Mouse (Mus musculus) cerebellum, adult 9-11 months (tissue): ENCODE data around the gene Tox2.

ENCODE experiments used
- DNase-seq: peaks from one replicate; pipeline ENCODE4 v3.0.0; 2022

The Tox2 gene

DNA sequence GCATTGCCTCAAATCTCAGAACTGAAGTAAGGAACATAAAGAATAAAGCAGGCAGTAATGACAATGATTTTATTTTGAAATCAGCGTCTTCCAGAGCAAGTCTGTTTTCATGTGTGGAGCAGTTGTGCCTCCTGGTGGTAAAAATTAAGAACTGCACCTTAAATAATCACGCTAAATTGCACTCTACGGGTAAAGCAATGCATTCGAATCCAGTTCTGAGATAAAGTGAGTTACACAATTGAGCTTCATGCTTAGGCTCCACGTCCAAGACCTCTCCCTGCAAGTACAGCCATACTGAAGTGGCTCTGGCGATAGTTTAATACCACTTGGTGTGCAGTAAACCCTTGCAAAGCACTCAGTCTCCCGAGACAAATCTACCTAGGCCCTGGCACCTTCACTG lies 127.8 kb downstream of the Tox2 start:
- peak; percentile 12 for DNase-seq

DNA sequence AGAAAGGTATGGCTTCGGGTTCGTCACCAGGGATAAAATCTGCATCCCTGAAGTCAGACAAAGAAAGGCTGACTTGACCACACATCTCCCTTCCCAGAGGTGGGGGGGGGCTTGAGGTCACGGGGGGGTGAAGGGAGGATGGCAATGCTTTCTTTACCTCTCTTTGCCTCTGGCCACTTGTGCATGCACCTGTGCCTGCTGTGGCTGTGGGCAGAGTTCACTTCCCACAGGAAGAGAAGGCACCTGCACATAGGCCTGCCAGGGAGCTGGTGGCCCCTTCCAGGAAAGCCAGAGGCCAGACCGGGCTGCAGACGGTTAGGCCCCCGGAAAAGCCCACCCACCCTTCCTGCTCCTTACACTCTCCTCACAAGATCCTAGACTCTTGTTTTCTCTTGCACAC lies 128.5 kb downstream of the Tox2 start:
- no peak for DNase-seq

DNA sequence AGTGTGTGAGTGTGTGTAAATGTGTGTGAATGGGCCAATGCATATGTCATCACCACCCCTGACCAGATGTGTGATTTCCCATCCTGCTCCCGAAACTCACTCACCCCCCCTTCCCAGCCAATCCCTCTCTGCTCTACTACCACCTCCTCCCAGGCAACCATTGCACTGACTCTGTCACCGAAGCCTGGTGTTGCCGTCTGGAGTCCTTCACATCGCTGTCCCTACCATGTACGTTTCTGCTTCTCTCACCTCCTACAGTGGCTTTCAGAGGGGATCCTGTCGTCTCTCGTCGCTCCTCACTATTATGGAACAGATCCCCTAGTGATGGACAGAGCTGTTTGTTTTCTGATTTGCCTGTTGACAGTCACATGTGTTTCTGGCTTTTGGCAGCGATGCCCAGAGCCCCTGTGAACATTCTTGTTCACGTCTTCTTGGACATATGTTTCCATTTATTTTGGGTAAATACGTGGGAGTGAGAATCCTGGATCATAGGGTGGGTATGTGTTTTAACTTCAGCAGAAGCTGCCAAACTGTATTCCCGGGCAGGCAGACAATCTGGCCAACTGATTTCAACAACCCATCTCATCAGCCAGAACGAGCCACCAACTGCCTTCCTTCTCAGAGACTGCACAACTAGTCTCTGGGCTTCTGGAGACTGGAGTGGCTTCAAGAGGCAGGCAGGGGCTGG lies 129.6 kb downstream of the Tox2 start:
- DNase-seq: no peak

DNA sequence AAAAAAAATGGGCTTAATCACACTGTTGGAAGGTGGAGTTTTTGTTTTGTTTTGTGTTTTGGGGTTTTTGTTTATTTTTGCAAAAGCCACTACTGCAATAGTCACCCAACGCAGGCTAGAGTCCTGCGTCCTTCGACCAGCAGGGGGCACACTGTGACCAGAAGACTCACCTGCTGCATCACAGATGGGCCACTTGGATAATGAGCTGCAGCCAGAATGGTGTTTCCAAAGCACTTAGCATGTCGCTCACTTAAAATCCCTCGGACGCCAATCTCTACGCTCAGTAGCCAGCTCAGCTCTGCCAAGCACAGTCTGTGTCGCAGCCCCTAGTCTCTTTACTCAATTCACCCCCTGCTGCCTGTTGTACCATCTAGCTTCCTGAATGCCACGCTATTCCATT lies 137.3 kb downstream of the Tox2 start:
- peak; percentile 22 for DNase-seq

DNA sequence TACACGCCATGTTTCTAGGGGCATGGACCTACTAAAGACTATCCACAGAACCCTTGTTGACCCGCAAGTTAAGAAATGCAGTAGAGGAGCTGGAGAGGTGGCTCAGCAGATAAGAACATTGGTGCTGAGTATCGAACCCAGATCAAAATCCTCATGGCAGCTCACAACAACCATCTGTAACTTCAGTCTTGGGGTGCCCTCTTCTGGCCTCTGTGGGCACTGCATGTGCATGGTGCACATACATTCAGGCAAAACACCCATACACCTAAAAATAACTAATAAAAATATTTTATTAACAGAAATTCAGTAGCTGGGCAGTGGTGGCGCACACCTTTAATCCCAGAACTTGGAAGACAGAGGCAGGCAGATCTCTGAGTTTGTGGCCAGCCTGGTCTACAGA lies 140.7 kb downstream of the Tox2 start:
- DNase-seq: no peak

DNA sequence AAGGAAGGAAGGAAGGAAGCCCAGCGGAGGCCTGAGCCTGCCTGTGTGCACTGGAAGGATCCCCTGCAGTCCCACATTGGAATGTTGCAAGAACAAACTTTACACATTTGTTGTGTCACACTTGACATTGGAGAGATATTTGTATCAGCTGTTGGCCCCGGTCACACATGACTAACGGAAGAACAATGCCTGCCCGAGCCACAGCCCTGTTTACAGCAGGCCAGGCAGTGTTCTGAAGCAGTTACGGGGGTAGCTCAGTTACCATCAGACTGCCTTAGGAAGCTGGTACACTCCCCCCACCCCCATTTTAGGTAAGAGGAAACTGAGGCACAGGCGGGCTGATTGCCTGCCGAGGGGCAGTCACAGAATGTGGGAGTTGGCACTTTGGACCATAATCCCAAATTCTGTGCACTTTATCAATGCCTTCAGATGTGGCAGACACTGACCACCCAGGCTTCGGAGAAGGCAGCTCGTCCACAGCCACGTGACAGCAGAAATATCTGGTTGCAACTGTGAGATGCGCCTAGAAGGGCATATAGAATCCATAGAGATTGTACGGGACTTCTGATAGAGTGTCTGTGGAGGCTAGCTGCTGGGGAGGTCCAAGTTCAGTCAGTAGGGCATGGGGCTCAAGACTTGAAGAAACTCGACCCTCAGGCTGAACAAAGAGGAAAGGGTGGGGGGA lies 142.2 kb downstream of the Tox2 start:
- DNase-seq: no peak

DNA sequence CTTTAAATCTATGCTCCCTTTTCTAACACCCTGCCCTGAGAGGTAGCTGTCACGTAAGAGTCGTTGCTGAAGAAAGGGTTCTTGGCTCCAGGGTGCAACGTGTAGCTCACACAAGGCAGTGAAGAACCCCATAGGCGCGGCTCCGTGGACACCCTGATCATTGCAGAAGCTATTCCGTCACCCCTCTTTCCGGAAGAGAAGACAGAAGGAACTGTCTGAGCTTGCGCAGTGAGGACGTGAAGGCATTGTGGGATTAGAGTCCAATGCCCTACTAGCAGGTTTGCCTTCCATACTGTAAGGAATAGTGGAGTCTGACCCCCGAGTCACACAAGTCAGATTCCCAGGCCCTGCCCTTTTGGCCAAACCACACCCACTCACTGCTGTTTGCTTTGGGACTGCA lies 143.6 kb downstream of the Tox2 start:
- DNase-seq: no peak

DNA sequence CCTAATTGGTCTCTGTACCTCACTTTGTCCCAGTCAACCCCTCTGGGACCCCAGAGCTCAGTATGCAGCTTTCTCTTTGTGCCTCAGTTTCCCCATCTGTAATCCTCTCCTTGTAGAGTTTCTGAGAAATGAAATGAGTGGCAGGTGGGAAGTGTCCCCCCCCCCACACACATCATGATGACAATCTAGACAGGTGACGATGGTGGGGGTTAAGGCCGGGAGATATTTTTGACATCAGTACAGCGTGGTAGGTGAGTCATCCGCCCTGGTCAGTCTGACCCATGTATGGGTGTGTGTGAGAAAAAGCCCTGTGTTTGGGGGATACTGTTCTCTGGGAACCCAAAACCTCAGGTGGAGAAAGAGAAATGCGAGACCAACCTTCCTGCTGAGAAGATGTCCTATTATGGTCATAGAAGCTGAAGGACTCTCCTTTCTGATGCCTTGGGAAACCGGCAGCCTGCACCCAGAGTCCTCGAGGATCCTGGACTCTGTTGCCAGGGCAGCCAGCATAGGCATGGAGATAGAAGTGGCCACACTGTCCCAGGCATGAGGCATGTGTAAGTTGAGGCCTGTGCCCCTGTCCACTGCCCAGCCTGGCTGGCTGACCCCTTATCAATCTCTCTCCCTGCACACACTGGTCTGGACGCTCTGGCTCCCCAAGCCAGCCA lies 144.7 kb downstream of the Tox2 start:
- no peak for DNase-seq

DNA sequence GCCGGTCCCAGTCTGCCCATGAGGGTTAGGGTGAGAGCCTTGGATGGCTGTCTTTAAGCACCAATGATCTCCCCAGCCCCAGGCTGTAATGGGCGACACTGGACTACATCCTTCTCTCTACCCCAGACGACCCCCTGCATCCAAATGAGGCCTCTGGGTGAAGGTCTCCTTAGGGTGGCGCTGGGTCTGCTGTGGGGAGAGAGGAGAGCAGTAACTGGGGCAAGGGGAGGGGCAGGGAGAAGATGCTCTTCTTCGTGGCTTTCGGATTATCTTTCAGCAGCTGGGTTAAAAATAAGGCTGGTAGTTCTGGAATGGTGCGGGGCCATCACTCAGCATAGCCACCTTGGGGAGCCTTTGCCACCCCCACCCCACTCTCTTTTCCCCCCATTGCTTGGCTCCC lies 145.8 kb downstream of the Tox2 start:
- no peak for DNase-seq

DNA sequence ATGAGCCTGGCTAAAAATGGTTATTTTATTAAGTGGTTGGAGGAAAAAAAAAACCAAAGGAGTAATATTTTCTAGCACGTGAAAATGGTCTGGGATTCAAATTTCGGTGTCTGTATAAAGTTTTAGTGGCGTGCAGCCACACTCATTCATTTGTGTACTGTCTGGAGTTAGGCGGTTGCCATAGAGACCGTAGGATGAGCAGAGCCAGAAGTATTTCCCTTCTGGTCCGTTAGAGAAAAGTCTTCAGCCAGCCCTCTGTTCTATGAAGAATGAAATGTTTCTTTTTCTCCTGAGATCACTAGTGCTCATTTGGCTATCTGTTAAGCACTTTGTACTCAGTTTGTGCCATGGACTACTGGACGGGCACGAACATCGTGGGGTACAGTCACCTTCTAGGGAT lies 146.5 kb downstream of the Tox2 start:
- DNase-seq: no peak

DNA sequence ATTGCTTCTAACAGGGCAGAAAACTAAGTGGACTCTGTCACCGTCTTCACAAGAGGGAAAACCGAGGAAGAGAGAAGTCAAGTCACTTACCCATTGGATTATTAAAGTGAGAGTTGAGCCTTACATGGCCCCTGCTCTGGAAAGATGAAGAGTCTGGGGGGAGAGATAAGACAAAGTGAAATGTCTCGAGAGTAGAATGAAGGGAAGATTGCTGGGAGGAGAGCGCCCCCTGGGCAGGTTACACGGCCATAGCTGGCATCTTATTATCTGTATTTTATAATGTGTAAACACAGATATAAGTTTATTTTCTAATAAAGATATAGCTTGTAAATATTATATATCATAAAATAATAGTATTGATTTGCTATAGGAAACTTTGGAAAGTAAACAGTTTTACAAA lies 147.5 kb downstream of the Tox2 start:
- no peak for DNase-seq

DNA sequence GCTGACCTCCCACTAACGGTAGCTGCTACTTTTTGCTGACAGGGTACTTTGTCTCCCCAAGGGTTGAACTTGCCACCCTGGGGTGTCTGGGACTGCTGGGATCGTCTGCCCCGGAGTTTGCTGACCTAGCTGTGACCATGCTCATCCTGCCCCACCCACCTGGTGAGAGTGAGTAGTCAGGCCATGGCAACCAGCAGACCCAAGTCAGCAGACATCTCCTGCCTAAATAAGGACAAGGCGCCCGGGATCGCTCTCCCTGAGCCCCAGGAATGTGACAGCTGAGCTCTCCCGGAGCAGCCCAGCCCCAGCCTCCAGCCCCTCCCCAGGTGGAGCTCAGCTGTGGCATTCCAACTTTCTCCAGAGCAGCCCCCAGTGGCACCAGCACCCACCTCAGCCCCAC lies 150.8 kb downstream of the Tox2 start:
- no peak for DNase-seq

DNA sequence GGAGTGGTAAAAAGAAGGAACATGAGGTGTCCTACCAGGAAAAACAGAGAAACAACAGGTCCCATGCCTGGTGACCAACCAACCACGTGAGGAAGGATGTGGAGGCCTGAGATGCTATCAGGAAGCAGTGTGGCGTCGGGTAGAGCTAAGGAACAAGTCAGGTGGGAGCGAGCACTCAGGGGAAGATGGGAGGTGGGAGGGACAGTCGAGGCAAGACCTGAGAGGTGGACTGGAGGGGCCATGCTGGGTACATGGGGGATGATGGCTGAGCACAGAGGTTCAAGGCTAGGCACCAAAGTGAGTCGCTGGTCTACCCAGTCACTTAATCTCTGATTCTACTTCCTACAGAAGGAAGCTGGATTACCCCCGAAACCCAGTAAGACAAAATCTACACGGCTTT lies 152.7 kb downstream of the Tox2 start:
- no peak for DNase-seq

DNA sequence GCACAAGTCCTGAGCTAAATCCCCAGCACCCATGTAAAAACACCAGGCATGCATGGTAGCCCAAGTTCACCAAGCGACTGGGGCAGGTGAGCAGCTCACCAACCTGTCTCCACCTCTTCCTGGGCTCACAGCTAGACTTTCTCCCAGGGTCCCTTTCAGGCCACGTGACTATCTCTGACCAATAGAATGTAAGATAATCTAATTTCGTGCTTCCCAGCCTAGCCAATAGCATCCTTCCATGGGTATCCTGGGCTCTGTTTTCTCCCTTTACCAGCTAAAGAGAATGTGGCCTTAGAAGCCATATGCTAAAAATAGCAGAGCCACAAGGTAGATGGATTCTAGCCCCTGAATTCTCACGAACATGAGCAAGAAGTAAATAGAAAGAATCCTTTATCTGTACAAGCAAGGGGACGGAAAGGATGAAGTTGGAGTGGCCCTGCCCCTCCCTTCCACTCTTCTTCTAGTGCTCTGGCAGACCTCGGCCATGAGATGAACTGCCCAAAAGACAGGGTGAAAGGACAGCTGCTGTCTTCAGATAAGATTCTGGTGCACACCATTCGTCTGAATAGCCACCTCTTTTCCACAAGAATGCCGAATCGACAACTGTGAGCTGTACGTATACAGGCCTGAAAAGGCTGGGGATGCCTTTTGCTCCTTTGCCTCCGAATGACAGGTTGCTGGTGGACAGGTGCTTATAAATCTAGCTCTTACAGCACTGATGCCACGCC lies 153.4 kb downstream of the Tox2 start:
- no peak for DNase-seq

DNA sequence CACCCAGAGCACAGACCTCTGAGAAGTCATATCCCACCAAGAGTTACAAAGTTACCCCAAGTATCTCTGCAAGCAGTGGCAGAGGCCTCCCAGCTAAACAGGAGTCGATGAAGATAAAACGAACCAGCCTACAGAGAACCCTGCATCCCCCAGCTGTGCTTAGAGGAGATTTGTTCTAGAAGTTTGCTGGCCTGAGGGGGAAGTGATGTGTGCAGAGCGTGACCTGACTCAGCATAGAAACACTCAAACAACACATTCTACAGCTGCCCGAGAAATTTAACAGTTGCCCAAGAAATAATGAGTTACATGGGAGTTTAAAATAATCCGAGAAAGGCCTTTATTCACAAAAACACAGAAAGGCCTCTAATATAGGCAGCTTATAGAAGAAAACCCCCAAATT lies 155.7 kb downstream of the Tox2 start:
- no peak for DNase-seq

DNA sequence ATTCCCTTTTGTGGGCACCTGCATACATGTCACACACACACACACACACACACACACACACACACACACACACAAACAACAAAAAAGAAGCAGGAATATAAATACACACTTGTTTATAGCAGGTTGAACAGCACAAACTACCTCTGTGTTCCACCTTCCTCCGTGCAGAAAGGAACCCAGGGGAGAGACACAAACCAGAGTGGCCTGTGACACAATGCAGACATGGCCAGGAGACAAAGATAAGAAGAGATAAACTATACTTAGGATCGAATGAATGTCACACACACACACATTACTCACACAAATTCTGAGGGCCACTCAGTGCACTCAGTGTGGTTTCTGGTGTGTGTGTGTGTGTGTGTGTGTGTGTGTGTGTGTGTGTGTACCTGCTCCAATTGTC lies 156.3 kb downstream of the Tox2 start:
- no peak for DNase-seq

DNA sequence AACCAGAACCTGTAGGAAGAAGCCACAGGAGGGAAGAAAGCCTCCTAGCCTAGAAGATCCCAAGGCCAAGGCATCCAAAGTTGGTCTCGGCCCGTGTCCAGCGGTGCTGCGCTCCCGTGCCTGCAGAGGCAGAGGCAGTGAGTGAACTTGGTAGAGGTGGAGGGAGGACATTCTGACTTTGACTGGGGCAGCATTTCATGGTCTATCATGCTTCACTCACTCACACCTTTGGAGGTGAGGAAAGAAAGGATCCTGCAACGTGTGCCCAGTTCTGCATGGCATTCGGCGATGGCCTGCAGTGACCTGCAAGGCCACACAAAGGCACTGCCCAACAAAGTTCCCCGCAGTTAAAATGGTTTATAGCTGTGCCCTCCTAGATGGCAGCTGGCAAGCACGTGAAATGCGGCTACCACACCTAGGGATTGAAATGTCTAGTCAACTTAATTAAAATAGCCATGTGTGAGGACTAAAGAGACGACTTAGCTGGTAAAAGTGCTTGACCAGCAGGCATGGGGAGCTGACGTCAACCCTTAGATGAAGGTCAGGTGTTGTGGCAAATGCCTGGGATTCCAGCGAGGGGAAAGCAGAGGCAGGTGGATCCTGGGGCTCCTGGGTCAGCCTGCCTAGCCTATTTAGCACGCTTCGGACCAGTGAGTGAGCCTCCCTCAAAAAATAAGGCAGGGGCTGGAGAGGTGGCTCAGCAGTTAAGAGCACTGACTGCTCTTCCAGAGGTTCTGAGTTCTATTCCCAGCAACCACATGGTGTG lies 158.1 kb downstream of the Tox2 start:
- DNase-seq: no peak

DNA sequence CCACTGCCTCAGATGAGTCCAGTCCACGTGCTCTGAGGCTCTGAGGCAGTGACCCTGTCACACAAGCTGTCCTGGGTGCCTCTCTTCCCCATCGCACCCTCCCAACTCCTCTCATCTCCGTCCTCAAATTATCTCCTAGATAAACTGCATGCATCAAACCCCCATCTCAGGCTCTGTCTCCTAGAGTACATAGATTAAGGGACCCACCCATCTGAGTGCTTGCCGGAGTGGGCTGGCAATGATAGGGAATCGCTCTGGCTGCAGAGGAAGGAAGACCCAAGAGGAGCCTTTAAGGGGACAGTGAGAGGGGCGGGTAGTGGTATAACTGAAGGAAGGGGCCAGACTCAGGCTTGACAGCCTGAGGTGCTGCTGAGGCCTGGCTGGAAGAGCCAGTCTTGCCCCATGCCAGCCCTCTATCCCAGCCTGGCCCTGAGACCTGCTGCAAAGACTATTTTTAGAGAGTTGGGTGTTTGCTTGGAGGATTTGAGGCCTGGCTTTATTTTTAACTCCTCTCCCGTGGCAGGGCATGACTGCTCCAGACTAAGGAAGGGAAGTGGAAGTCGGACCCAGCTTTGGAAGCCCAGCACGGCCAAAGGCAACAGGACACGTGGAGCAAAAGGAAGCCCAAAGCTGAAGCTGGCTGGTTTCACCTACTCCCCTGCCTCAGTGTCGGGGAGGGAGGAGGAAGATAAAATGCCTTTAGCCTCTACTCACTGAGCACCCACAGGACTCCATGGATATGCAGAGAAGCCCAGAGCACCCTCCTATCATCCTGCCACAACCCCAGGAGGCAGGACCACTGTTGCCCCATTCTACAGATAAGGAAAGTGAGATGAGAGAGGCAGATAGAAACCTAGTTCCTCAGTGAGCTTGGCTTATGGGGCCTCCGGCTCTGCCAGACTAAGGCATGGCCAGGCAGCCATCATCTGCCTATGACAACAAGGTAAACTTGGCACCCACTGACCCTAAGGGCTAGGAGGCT lies 160.3 kb downstream of the Tox2 start:
- DNase-seq: no peak

DNA sequence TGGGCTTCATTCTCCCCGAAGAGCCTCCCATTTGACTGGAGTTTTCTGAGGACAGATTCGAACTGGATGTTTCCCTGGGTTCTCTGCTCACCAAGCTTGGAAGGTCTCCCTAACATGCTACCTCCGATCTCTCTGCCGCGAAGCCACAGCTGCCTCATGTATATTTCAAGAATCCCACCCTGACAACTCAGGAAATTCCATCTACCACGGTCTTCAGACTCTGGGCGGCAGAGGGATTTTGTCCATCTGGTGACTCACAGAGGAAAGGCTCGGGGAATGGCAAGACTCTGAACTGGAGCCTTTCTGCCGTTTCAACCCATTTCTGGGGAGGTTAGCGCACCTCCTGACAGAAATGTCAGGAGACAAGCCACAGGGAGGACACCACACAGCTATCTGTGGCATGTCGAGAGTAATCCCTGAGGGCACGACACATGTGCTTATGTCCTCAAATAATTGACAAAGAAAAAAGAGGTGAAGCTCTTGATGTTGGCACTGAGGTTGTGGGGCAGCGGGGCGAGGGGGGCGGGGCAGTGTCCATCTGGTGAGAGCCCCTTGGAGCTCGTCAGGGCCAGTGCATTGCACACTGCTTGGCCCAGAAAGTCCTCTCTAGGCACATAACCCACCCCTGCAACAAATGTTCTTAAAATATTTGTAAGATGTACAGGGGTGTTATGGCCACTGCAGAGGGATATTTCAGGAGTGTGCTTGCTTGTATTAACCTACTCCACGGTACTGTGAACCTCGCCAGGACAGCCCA lies 162.0 kb downstream of the Tox2 start:
- no peak for DNase-seq

DNA sequence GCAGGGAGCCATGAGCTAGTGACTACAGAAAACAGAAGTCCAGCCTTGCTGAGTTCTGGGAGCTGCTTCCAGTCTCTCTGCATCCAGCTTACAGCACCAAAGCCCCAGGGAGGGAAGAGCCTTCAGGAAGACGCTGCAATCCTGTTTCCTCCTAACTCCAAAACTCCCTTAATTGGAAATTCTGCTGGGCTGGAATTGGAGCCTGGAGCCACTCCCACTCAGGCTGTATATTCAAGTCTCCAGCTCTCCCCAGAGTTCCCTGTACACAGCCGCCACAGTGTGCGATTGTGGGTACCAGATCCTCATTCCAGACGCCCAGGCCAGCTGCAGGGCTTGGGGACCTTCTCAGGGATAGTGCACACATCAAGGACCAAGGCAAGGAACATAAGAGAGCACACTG lies 167.2 kb downstream of the Tox2 start:
- no peak for DNase-seq

DNA sequence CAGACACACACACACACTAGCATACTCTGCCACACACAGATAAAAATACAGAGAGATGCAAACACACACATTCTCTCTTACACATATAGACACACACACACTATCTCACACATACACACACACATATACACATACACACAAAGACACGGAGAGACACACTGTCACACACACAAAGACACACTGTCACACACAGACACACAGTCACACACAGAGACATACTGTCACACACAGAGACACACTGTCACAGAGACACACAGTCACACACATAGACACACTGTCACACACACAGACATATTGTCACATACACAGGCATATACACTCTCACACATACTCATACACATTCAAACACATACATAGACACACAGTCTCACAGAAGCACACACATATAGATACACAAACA lies 169.7 kb downstream of the Tox2 start:
- DNase-seq: no peak
